Mouse (Mus musculus) heart, adult 9 months (tissue): Measurements from ENCODE around the gene Spg7.
"Not testable (repeated sequence)": the region's sequence is repeated elsewhere in the genome, so short reads cannot be mapped to it uniquely, and the experiment has no call there.

Experiments used
- DNase-seq, 2 experiments: peaks; one replicate each; pipeline ENCODE4 v3.0.0; 2022; ENCODE audit warnings: low spot score in 2 of 2

The Spg7 gene

GRCm38 (mm10) chr8:123062721-123063120 lies at the start of gene Spg7:
Spg7 (plus strand) TSS chr8:123062942.
- no peak for DNase-seq

GRCm38 (mm10) chr8:123014429-123014828 lies 48.3 kb upstream of the Spg7 start:
- DNase-seq: no peak

GRCm38 (mm10) chr8:123015074-123015473 lies 47.7 kb upstream of the Spg7 start:
- no peak for DNase-seq

- DNase-seq: no peak
Observed at GRCm38 (mm10) chr8:123017143-123017542, 45.6 kb upstream of the Spg7 start.

GRCm38 (mm10) chr8:123018484-123019164 lies 44.1 kb upstream of the Spg7 start:
- no peak for DNase-seq

GRCm38 (mm10) chr8:123020084-123020483 lies 42.7 kb upstream of the Spg7 start:
- no peak for DNase-seq

GRCm38 (mm10) chr8:123020859-123021258 lies 41.9 kb upstream of the Spg7 start:
- no peak for DNase-seq

- no peak for DNase-seq
Observed at GRCm38 (mm10) chr8:123021259-123021658, 41.5 kb upstream of the Spg7 start.

- DNase-seq: no peak
Observed at GRCm38 (mm10) chr8:123022727-123023126, 40.0 kb upstream of the Spg7 start.

- no peak for DNase-seq
Observed at GRCm38 (mm10) chr8:123024226-123024625, 38.5 kb upstream of the Spg7 start.

- DNase-seq: no peak
Observed at GRCm38 (mm10) chr8:123025951-123026351, 36.8 kb upstream of the Spg7 start.

- DNase-seq: no peak
Observed at GRCm38 (mm10) chr8:123027786-123028185, 35.0 kb upstream of the Spg7 start.

- not testable (repeated sequence) for DNase-seq
Observed at GRCm38 (mm10) chr8:123030091-123030490, 32.7 kb upstream of the Spg7 start.

GRCm38 (mm10) chr8:123031321-123031978 lies 31.3 kb upstream of the Spg7 start:
- DNase-seq: no peak

GRCm38 (mm10) chr8:123032730-123033129 lies 30.0 kb upstream of the Spg7 start:
- DNase-seq: peak in 1 of 2 experiments; percentile 39

GRCm38 (mm10) chr8:123033431-123033830 lies 29.3 kb upstream of the Spg7 start:
- DNase-seq: no peak

GRCm38 (mm10) chr8:123034171-123034570 lies 28.6 kb upstream of the Spg7 start:
- no peak for DNase-seq

- no peak for DNase-seq
Observed at GRCm38 (mm10) chr8:123036956-123037355, 25.8 kb upstream of the Spg7 start.

GRCm38 (mm10) chr8:123037487-123037886 lies 25.3 kb upstream of the Spg7 start:
- DNase-seq: no peak

GRCm38 (mm10) chr8:123038351-123038750 lies 24.4 kb upstream of the Spg7 start:
- no peak for DNase-seq

GRCm38 (mm10) chr8:123039376-123040109 lies 23.2 kb upstream of the Spg7 start:
- no peak for DNase-seq

- no peak for DNase-seq
Observed at GRCm38 (mm10) chr8:123040110-123040650, 22.6 kb upstream of the Spg7 start.
